Mouse (Mus musculus) neural tube, embryonic 11.5 days (tissue): ENCODE results near the gene Pdzd8. TPM values are rescaled to one million over a fixed set of nuclear protein-coding genes. Genes with fewer than 3 reads are reported as not detected.

Experiments
- ATAC-seq: fragments of 200-750 bp; cut with Nextera tagmentation; 2 replicates; pipeline ENCODE4 v1.8.0; 2017; ENCODE audit warnings: moderate number of reproducible peaks, mild to moderate bottlenecking, moderate TSS enrichment, moderate library complexity; ENCODE audit not compliant: insufficient read depth, low FRiP score, low TSS enrichment
- DNase-seq: peaks from one replicate; pipeline ENCODE4 v3.0.0-alpha.2; 2015; ENCODE audit warnings: low spot score
- H3K27ac ChIP-seq: fragments of 300-500 bp; sonication (generic); 2 replicates; pipeline ENCODE4 v1.5.1; 2014; ENCODE audit warnings: low read depth, mild to moderate bottlenecking, low read length
- H3K27me3 ChIP-seq: fragments of 300-500 bp; sonication (generic); 2 replicates; pipeline ENCODE4 v1.6.1; 2014; ENCODE audit warnings: mild to moderate bottlenecking, low read length, mixed read lengths; ENCODE audit not compliant: control insufficient read depth, insufficient read depth
- H3K36me3 ChIP-seq: fragments of 300-500 bp; sonication (generic); 2 replicates; pipeline ENCODE4 v1.6.1; 2014; ENCODE audit warnings: mild to moderate bottlenecking, low read length, moderate library complexity, mixed read lengths; ENCODE audit not compliant: control insufficient read depth, insufficient read depth
- H3K4me1 ChIP-seq: fragments of 300-500 bp; sonication (generic); 2 replicates; pipeline ENCODE4 v1.6.1; 2014; ENCODE audit warnings: low read length, mixed read lengths; ENCODE audit not compliant: control insufficient read depth, insufficient read depth
- H3K4me2 ChIP-seq: fragments of 300-500 bp; sonication (generic); 2 replicates; pipeline ENCODE4 v1.6.1; 2014; ENCODE audit warnings: low read depth, mild to moderate bottlenecking, moderate library complexity
- H3K4me3 ChIP-seq: fragments of 300-500 bp; sonication (generic); 2 replicates; pipeline ENCODE4 v1.5.1; 2014; ENCODE audit warnings: low read depth, low read length
- H3K9ac ChIP-seq: fragments of 300-500 bp; sonication (generic); 2 replicates; pipeline ENCODE4 v1.6.1; 2014; ENCODE audit warnings: mild to moderate bottlenecking, low read length
- H3K9me3 ChIP-seq: fragments of 300-500 bp; sonication (generic); 2 replicates; pipeline ENCODE4 v1.6.1; 2016; ENCODE audit warnings: low read length; ENCODE audit not compliant: control insufficient read depth
- WGBS: fragments of 180-500 bp; shearing (Covaris S2); extraction: QIAGEN DNeasy Blood & Tissue Kit; methylation state at CpG from one replicate; pipeline ENCODE4 v1.1.7; 2014; 5-methylcytosine and 5-hydroxymethylcytosine counted together
- polyA plus RNA-seq: library from polyadenylated mRNA; unstranded; fragments of >200 nt; fragmentation: Nextera tagmentation; extraction: Ambion mirVana; gene quantifications from 2 replicates; pipeline ENCODE4 v1.2.1, GENCODE M21; 2014

Gene Pdzd8
- polyA plus RNA-seq, 1 experiment from 2014 or later, result 16.4 TPM

- peak; percentile 48 for DNase-seq
- no peak overlapping the region for H3K27ac ChIP-seq
- no peak overlapping the region for H3K9ac ChIP-seq
- no peaks in the 10 kb centered on the region for H3K27me3 ChIP-seq
- ATAC-seq, result no peak
- H3K4me3 ChIP-seq, result no peak overlapping the region
- no peaks in the 10 kb centered on the region for H3K4me1 ChIP-seq
- no peaks in the 10 kb centered on the region; the same call in 1 of the 2 replicates for H3K36me3 ChIP-seq
- 74% methylated on average over 7 of the region's 7 CpGs for WGBS
- no peaks in the 10 kb centered on the region for H3K9me3 ChIP-seq
- H3K4me2 ChIP-seq, result no peak overlapping the region
These were observed 69.2 kb downstream of the Pdzd8 start for GRCm38 (mm10) chr19:59276354-59276753.

- no peak overlapping the region for H3K27ac ChIP-seq
- no peaks in the 10 kb centered on the region for H3K27me3 ChIP-seq
- no peaks in the 10 kb centered on the region for H3K36me3 ChIP-seq
- H3K4me3 ChIP-seq, result no peak overlapping the region
- DNase-seq (no peak), ATAC-seq (no peak)
- 87% methylated on average over 7 of the region's 7 CpGs for WGBS
- H3K4me1 ChIP-seq, result no peaks in the 10 kb centered on the region
- H3K9me3 ChIP-seq, result no peaks in the 10 kb centered on the region
- no peak overlapping the region for H3K4me2 ChIP-seq
- H3K9ac ChIP-seq, result no peak overlapping the region
These were observed 72.4 kb downstream of the Pdzd8 start for GRCm38 (mm10) chr19:59273190-59273589.

GRCm38 (mm10) chr19:59267417-59267963 is 78.1 kb downstream of the Pdzd8 start:
- Histone ChIP-seq H3K36me3 (no peaks in the 10 kb centered on the region), H3K9me3 (no peaks in the 10 kb centered on the region), H3K27me3 (no peaks in the 10 kb centered on the region), H3K9ac (no peak overlapping the region), H3K4me2 (no peak overlapping the region), H3K4me1 (0 out of 2 replicates have a peak, but pooled peaks cover 3% of the 10 kb centered on the region), H3K4me3 (no peak overlapping the region), H3K27ac (no peak overlapping the region; the same call in 1 of the 2 replicates)
- DNase-seq (peak; percentile 23), ATAC-seq (no peak)
- 20% methylated on average over 5 of the region's 5 CpGs for WGBS

GRCm38 (mm10) chr19:59265907-59266306 is 79.7 kb downstream of the Pdzd8 start:
- no peak overlapping the region for H3K27ac ChIP-seq
- 67% methylated on average over 6 of the region's 6 CpGs for WGBS
- H3K4me1 ChIP-seq, result peaks cover 6% of the 10 kb centered on the region
- H3K36me3 ChIP-seq, result no peaks in the 10 kb centered on the region
- no peak overlapping the region for H3K4me2 ChIP-seq
- ATAC-seq (no peak), DNase-seq (no peak)
- no peaks in the 10 kb centered on the region for H3K9me3 ChIP-seq
- H3K4me3 ChIP-seq, result no peak overlapping the region
- H3K9ac ChIP-seq, result no peak overlapping the region
- H3K27me3 ChIP-seq, result peaks cover 7% of the 10 kb centered on the region

- Histone ChIP-seq H3K4me1 (peaks cover 13% of the 10 kb centered on the region), H3K27me3 (peaks cover 7% of the 10 kb centered on the region), H3K4me2 (no peak overlapping the region), H3K4me3 (no peak overlapping the region), H3K27ac (no peak overlapping the region), H3K9me3 (no peaks in the 10 kb centered on the region), H3K36me3 (no peaks in the 10 kb centered on the region), H3K9ac (no peak overlapping the region)
- 65% methylated on average over 9 of the region's 9 CpGs for WGBS
- no peak for ATAC-seq
- no peak for DNase-seq
These were observed 80.6 kb downstream of the Pdzd8 start for GRCm38 (mm10) chr19:59264838-59265532.

- peaks cover 13% of the 10 kb centered on the region for H3K4me1 ChIP-seq
- no peak for ATAC-seq
These were observed 82.4 kb downstream of the Pdzd8 start for GRCm38 (mm10) chr19:59263171-59263570.

GRCm38 (mm10) chr19:59261604-59262003 is 84.0 kb downstream of the Pdzd8 start:
- Histone ChIP-seq H3K36me3 (no peaks in the 10 kb centered on the region), H3K27ac (no peak overlapping the region), H3K27me3 (peaks cover 7% of the 10 kb centered on the region), H3K4me3 (peak overlapping the region; percentile 41; the same call in 1 of the 2 replicates), H3K9ac (no peak overlapping the region; the same call in 1 of the 2 replicates), H3K4me2 (peak overlapping the region; percentile 78), H3K9me3 (no peaks in the 10 kb centered on the region), H3K4me1 (peaks cover 13% of the 10 kb centered on the region)
- ATAC-seq (no peak), DNase-seq (no peak)
- 52% methylated on average over 7 of the region's 7 CpGs for WGBS

More at GRCm38 (mm10) chr19:59263171-59263570, 82.4 kb downstream of the Pdzd8 start:
- H3K27me3 ChIP-seq, result peaks cover 7% of the 10 kb centered on the region
- no peak overlapping the region for H3K4me3 ChIP-seq
- no peak overlapping the region for H3K27ac ChIP-seq
- no peak overlapping the region for H3K9ac ChIP-seq
- no peaks in the 10 kb centered on the region for H3K9me3 ChIP-seq
- no peak for DNase-seq
- no peak overlapping the region for H3K4me2 ChIP-seq
- 87% methylated on average over 9 of the region's 9 CpGs for WGBS
- no peaks in the 10 kb centered on the region for H3K36me3 ChIP-seq

GRCm38 (mm10) chr19:59260718-59261442 is 84.7 kb downstream of the Pdzd8 start, which contains the start of gene Slc18a2:
Gene Slc18a2 (plus strand): TSS chr19:59260896.
- Histone ChIP-seq H3K4me1 (peaks cover 10% of the 10 kb centered on the region), H3K4me3 (peak within 1 kb of the TSS; percentile 41), H3K36me3 (no peaks in the 10 kb centered on the region), H3K27ac (no peak within 1 kb of the TSS), H3K9me3 (no peaks in the 10 kb centered on the region), H3K4me2 (peak within 1 kb of the TSS; percentile 78), H3K9ac (peak within 1 kb of the TSS; percentile 52), H3K27me3 (peaks cover 7% of the 10 kb centered on the region)
- ATAC-seq (peak; percentile 86), DNase-seq (peak; percentile 70)
- under 1% methylated on average over 55 of the region's 55 CpGs for WGBS
